Mouse (Mus musculus) G1E (cell line): Measurements from ENCODE around the gene Actn1. TPM values are rescaled to one million over a fixed set of nuclear protein-coding genes. Genes with fewer than 3 reads are reported as not detected.

Source experiments
- ATAC-seq: 2 replicates; pipeline ENCODE4 v1.8.0; 2016; ENCODE audit warnings: mild to moderate bottlenecking; ENCODE audit not compliant: insufficient number of reproducible peaks, poor library complexity, low FRiP score, severe bottlenecking; ENCODE audit errors: extremely low read depth
- DNase-seq: peaks from one replicate; pipeline ENCODE4 v3.0.0; 2012; ENCODE audit warnings: low spot score
- H3K27me3 ChIP-seq: 2 replicates; pipeline ENCODE4 v1.6.1; 2012; ENCODE audit warnings: mild to moderate bottlenecking, low read length, inconsistent platforms; ENCODE audit not compliant: insufficient read depth
- H3K36me3 ChIP-seq: replicated peaks from 2 replicates; pipeline ENCODE3; 2012; ENCODE audit warnings: mild to moderate bottlenecking, inconsistent platforms
- H3K4me1 ChIP-seq: 2 replicates; pipeline ENCODE4 v1.6.1; 2012; ENCODE audit warnings: low read depth, low read length, inconsistent platforms, mixed read lengths; ENCODE audit not compliant: insufficient read depth
- H3K4me3 ChIP-seq: 2 replicates; pipeline ENCODE4 v1.5.1; 2012; ENCODE audit warnings: low read depth, mild to moderate bottlenecking, inconsistent platforms, low read length, moderate library complexity, mixed read lengths
- H3K9me3 ChIP-seq: replicated peaks from 2 replicates; pipeline ENCODE4 v1.6.1; 2012; ENCODE audit warnings: inconsistent platforms
- CTCF ChIP-seq: IDR thresholded peaks from 2 replicates; pipeline ENCODE4 v1.5.1; 2012; ENCODE audit warnings: low read depth, low read length, inconsistent platforms, mixed read lengths
- GATA1 ChIP-seq: IDR thresholded peaks from 2 replicates; pipeline ENCODE4 v1.6.1; 2012; ENCODE audit warnings: borderline replicate concordance, low read length, inconsistent platforms, mixed read lengths
- GATA2 ChIP-seq: IDR thresholded peaks from 2 replicates; pipeline ENCODE4 v1.6.1; 2012; ENCODE audit warnings: low read depth, low read length, inconsistent platforms, borderline replicate concordance
- POLR2AphosphoS5 ChIP-seq: IDR thresholded peaks from 2 replicates; pipeline ENCODE4 v1.6.1; 2012; ENCODE audit warnings: low read depth, low read length, inconsistent platforms; ENCODE audit not compliant: insufficient replicate concordance
- TAL1 ChIP-seq: conservative IDR thresholded peaks from 2 replicates; pipeline ENCODE4 v1.6.1; 2012; ENCODE audit warnings: low read depth, low read length, inconsistent platforms, mixed read lengths
- polyA plus RNA-seq: library from polyadenylated mRNA; stranded (reverse); fragments of >175 nt; gene quantifications from 2 replicates; pipeline ENCODE4 v1.2.3, GENCODE M21; 2012
- total RNA-seq, 2 experiments: library from RNA; stranded (forward) in 1 of 2; stranded (reverse) in 1 of 2; fragments of 200-1000 nt in 1 of 2; fragments of >200 nt in 1 of 2; fragmentation: Nextera tagmentation in 1 of 2; gene quantifications; 2 replicates each; pipeline ENCODE4 v1.2.3; 2014 to 2017

Actn1 gene
- total and polyA plus RNA-seq, 3 experiments: 0.38 to 0.83 (median 0.40) TPM

DNA sequence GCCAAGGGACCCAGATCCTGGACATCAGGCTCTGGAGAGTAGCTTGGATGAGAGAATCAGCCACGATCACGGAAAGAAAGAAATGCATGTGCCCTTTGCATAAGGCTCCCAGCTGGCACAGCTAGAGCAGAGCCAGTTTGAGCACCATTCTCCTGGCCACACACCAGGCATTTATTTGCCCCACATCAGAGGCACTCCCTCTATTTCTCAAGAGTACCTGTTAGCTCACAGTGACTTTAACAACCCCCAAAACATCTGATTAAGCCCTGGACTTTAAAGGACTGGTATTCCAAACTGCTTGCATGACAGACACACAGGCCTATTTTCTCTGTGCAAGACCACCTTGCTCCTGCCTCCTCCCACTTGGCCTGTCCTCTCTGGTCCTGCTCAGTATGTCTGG, 78.3 kb downstream of the Actn1 start:
- Histone ChIP-seq H3K27me3 (peaks cover 47% of the 10 kb centered on the region), H3K4me3 (no peak overlapping the region), H3K9me3 (no peaks in the 10 kb centered on the region), H3K4me1 (no peaks in the 10 kb centered on the region), H3K36me3 (no peaks in the 10 kb centered on the region)
- TF ChIP-seq GATA1 (no peak), POLR2AphosphoS5 (no peak), TAL1 (no peak), GATA2 (no peak), CTCF (no peak)
- ATAC-seq (no peak), DNase-seq (no peak)

DNA sequence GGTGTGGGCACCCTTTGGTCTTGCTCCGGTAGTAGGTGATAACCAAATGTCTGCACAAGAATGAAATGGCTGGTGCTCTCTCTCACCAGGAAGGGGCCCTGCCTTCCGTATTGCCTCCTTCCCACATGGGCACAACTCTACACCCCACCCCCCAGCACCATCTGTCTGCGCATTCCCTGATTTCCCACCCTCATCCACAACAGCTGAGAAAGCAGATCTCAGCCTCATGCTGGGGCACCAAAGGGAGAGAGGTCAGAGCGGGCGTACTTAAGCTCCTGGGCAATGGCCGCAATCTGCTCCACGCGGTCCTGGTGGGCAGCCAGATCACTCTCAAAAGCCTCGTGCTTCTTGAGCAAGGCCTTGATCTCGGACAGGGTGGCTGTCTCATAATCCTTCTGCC, 82.1 kb downstream of the Actn1 start:
- no peak overlapping the region for H3K4me3 ChIP-seq
- DNase-seq (no peak), ATAC-seq (no peak)
- H3K9me3 ChIP-seq: no peaks in the 10 kb centered on the region
- peaks cover 32% of the 10 kb centered on the region for H3K27me3 ChIP-seq
- TF ChIP-seq CTCF (no peak), TAL1 (no peak), POLR2AphosphoS5 (no peak), GATA2 (no peak), GATA1 (no peak)
- H3K4me1 ChIP-seq: no peaks in the 10 kb centered on the region
- H3K36me3 ChIP-seq: no peaks in the 10 kb centered on the region

DNA sequence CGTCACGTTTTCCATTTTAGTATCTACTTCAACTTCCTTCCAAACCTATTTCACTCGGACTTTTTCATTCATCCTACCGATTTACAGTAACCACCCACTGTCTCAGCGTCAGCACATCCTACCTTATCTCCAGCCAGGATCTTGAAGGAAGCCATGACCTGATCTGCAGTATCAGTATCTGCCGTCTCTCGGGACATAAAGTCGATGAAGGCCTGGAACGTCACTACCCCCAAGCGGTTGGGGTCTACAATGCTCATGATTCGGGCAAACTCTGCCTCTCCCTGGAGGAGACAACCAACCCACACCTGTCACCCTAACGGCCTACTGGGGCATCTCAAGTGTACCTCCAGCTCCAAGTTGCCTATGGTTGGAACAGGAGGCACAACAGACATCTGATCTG, 91.4 kb downstream of the Actn1 start:
- peaks cover 4% of the 10 kb centered on the region for H3K4me1 ChIP-seq
- no peak for TF ChIP-seq POLR2AphosphoS5
- no peak for TF ChIP-seq CTCF
- no peak for TF ChIP-seq GATA1
- no peak for TF ChIP-seq TAL1
- no peak for TF ChIP-seq GATA2
- H3K36me3 ChIP-seq: no peaks in the 10 kb centered on the region
- ATAC-seq (no peak), DNase-seq (no peak)
- peaks cover 38% of the 10 kb centered on the region for H3K27me3 ChIP-seq
- no peaks in the 10 kb centered on the region for H3K9me3 ChIP-seq
- H3K4me3 ChIP-seq: peak overlapping the region; percentile 40; the same call in 1 of the 2 replicates

DNA sequence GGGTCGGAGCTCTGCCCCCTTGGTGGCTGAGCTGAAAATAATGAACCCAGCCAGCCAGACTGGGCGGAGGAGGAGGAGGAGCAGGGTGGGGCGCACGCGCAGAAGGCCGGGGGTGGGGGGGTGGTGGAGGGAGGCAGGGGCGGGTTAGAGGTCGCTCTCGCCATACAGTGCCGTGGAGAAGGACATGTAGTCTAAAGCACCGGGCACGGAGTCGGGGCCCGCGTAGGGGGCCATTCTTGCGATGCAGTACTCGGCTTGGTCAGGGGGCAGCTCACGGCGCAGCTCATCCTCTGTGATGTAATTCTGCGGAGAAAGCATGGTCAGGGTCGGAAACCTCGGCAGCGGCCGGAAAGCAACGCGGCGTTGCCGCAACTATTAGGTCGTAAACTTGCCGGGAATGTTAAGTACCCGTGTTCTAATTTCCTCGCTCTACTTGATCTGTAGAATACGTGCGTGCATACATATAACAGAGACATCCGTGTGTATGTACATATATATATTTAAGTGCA, 91.9 kb downstream of the Actn1 start:
- no peak; the same call in 1 of the 2 replicates for ATAC-seq
- peaks cover 38% of the 10 kb centered on the region for H3K27me3 ChIP-seq
- DNase-seq: peak; percentile 78
- no peaks in the 10 kb centered on the region for H3K9me3 ChIP-seq
- peak overlapping the region; percentile 70 for H3K4me3 ChIP-seq
- no peaks in the 10 kb centered on the region for H3K36me3 ChIP-seq
- TF ChIP-seq CTCF (no peak), TAL1 (no peak), POLR2AphosphoS5 (no peak), GATA2 (no peak), GATA1 (no peak)
- H3K4me1 ChIP-seq: peaks cover 4% of the 10 kb centered on the region

DNA sequence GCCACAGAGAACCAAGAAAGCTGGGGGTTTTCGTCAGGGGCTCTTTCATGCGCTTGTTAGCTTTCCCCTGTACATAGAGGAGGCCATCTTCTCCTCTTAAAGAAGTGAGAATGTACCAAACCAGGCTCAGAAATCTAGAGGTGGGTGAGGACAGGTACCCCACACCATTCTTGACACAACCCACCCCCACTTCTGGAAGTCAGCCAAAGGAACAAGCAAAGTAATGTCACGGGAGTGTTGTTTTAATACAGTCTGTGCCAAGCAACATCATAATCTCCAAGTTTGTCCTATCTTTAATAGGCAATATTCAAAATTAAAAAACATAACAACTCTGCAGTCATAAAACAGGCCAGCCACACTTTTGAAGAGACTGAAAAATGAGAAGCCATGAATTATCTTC, 92.8 kb downstream of the Actn1 start:
- Histone ChIP-seq H3K4me3 (no peak overlapping the region), H3K27me3 (peaks cover 38% of the 10 kb centered on the region), H3K36me3 (no peaks in the 10 kb centered on the region), H3K4me1 (peaks cover 4% of the 10 kb centered on the region), H3K9me3 (no peaks in the 10 kb centered on the region)
- ATAC-seq (no peak), DNase-seq (no peak)
- TF ChIP-seq POLR2AphosphoS5: no peak
- no peak for TF ChIP-seq GATA2
- TF ChIP-seq GATA1: no peak
- no peak for TF ChIP-seq TAL1
- TF ChIP-seq CTCF: no peak

DNA sequence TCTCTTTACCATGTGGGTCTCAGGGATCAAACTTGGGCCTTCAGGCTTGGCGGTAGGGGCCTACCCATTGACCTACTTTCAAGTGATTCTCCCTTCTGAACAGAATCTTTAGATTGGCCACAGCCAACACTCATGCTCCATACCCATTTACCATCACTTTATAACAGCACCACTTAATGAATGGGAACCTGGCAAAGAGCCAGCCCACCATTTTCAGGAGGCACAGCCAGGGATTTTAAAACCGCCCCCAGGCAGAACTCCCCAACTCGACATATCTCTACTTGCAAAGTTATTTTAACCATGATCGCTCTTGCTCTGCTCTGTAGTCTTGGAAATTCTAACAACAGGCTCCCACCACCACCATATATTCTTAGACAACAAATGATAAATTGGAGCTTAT, 93.5 kb downstream of the Actn1 start:
- Histone ChIP-seq H3K9me3 (no peaks in the 10 kb centered on the region), H3K27me3 (peaks cover 39% of the 10 kb centered on the region), H3K36me3 (no peaks in the 10 kb centered on the region), H3K4me1 (peaks cover 9% of the 10 kb centered on the region), H3K4me3 (no peak overlapping the region)
- DNase-seq (no peak), ATAC-seq (no peak)
- TF ChIP-seq GATA2 (no peak), POLR2AphosphoS5 (no peak), GATA1 (no peak)

DNA sequence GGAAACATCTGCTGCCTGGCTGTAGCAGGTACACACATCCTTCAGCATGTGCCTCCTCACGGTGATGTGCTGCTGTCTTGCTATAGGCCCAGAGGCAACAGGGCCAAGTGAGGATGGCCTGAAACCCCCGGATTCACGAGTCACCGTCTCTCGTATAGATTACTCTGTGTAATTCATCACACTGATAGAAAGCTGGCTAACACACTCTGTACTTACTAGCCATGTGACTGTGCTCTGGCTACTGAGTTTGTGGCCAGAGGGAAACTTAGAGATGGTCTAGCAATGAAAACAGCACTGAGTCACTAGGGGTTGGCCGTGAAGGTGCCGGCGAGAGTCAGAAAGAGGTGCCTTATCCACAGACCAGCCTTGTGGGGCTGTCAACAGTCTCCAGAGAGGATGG, 95.6 kb downstream of the Actn1 start:
- DNase-seq (no peak), ATAC-seq (no peak)
- TF ChIP-seq GATA1 (no peak), GATA2 (no peak), TAL1 (no peak), POLR2AphosphoS5 (no peak), CTCF (no peak)
- Histone ChIP-seq H3K36me3 (no peaks in the 10 kb centered on the region), H3K4me3 (no peak overlapping the region), H3K27me3 (peaks cover 21% of the 10 kb centered on the region), H3K9me3 (no peaks in the 10 kb centered on the region), H3K4me1 (peaks cover 9% of the 10 kb centered on the region)
